Comparison of ENCODE assay signal across 22 mouse cellular contexts in genomic region chr1:193284228-193284779, GRCm38 (mm10). TPM values are rescaled to one million over a fixed set of nuclear protein-coding genes. Genes with fewer than 3 reads are reported as not detected.
DNase-seq lines count a peak whose midpoint lies in the region; ATAC-seq and TF ChIP-seq lines count a peak whose summit lies in the region.
"Had no signal": no experiment of that assay in that cellular context is flagged by ENCODE, and none has a peak within 500 bp of the region (broad histone marks: within the 10 kb centered on the region; RNA-seq: fewer than 3 reads in every experiment).

No protein-coding gene starts in this region.

- H3K9ac ChIP-seq in limb, embryonic 12.5 days (replicated peaks): no peak overlapping the region
- H3K9ac ChIP-seq in liver, postnatal 0 days (replicated peaks): no peak overlapping the region
- H3K9ac ChIP-seq: embryonic facial prominence, embryonic 13.5 days; forebrain, postnatal 0 days; kidney, embryonic 15.5 days had no signal

- TF ChIP-seq EP300 in liver, postnatal 0 days (IDR thresholded peaks at IDR 0.05; ENCODE audit: low read depth): no peak

- H3K27me3 ChIP-seq in limb, embryonic 12.5 days: no peaks in the 10 kb centered on the region
- no peaks in the 10 kb centered on the region for H3K27me3 ChIP-seq in limb, embryonic 10.5 days (ENCODE audit: low read depth, poor library complexity, severe bottlenecking)
- no peaks in the 10 kb centered on the region for H3K27me3 ChIP-seq in liver, postnatal 0 days (ENCODE audit: insufficient read depth, low read length)
- H3K27me3 ChIP-seq: embryonic facial prominence, embryonic 13.5 days; kidney, embryonic 15.5 days; megakaryocyte, embryonic 14.5 days had no signal

- H3K4me2 ChIP-seq in limb, embryonic 12.5 days: no peak overlapping the region
- 0 out of 2 replicates have a peak overlapping the region, but pooled peaks have one; percentile 27 for H3K4me2 ChIP-seq in liver, postnatal 0 days (ENCODE audit: low read depth, low read length)
- H3K4me2 ChIP-seq: embryonic facial prominence, embryonic 13.5 days; heart, embryonic 11.5 days; kidney, embryonic 15.5 days had no signal

- no peak overlapping the region for H3K4me3 ChIP-seq in limb, embryonic 12.5 days (replicated peaks)
- H3K4me3 ChIP-seq in limb, embryonic 10.5 days: no peak overlapping the region
- H3K4me3 ChIP-seq in brown adipose tissue, adult 24 weeks (ENCODE audit: insufficient read depth, low read depth, low read length): peak overlapping the region; percentile 37
- H3K4me3 ChIP-seq in liver, postnatal 0 days (ENCODE audit: low read depth, low read length): no peak overlapping the region
- H3K4me3 ChIP-seq: embryonic facial prominence, embryonic 13.5 days; kidney, embryonic 15.5 days; megakaryocyte, embryonic 14.5 days; myocyte had no signal

- DNase-seq in limb, embryonic 10.5 days (ENCODE audit: low spot score): no peak
- peak; percentile 32 for DNase-seq in brain, embryonic 14.5 days (ENCODE audit: low read depth)
- DNase-seq in liver, postnatal 0 days: no peak
- DNase-seq in urinary bladder, postnatal 25 days (ENCODE audit: low spot score): no peak
- DNase-seq: adrenal gland, postnatal 10 days; cerebellum, adult 11 months; cerebellum, postnatal 14 days; forebrain, postnatal 0 days; kidney, postnatal 4 days; lung, adult 18-20 months; lung, postnatal 14 days; retina, postnatal 1 day; right cerebral cortex, postnatal 4 days; thymus, adult 2 months had no signal

- ATAC-seq in limb, embryonic 12.5 days (ENCODE audit: insufficient number of reproducible peaks, insufficient read depth, low FRiP score, low TSS enrichment, low read depth): peak; percentile 47
- no peak for ATAC-seq in liver, postnatal 0 days
- no peak for ATAC-seq in megakaryocyte-erythroid progenitor cell, adult 5-6 weeks (replicated peaks; ENCODE audit: low FRiP score, low TSS enrichment, poor library complexity, severe bottlenecking)
- ATAC-seq: forebrain, postnatal 0 days had no signal

- no peaks in the 10 kb centered on the region for H3K4me1 ChIP-seq in limb, embryonic 12.5 days (replicated peaks)
- H3K4me1 ChIP-seq in limb, embryonic 10.5 days: no peaks in the 10 kb centered on the region
- H3K4me1 ChIP-seq in brown adipose tissue, adult 24 weeks (ENCODE audit: control insufficient read depth, insufficient read depth, insufficient read length, low read length): no peaks in the 10 kb centered on the region
- H3K4me1 ChIP-seq in liver, postnatal 0 days (ENCODE audit: insufficient read depth): peaks cover 25% of the 10 kb centered on the region
- H3K4me1 ChIP-seq: embryonic facial prominence, embryonic 13.5 days; kidney, embryonic 15.5 days had no signal

- no peaks in the 10 kb centered on the region for H3K36me3 ChIP-seq in limb, embryonic 12.5 days
- no peaks in the 10 kb centered on the region for H3K36me3 ChIP-seq in limb, embryonic 10.5 days
- no peaks in the 10 kb centered on the region for H3K36me3 ChIP-seq in liver, postnatal 0 days (replicated peaks; ENCODE audit: insufficient read depth, low read length)
- H3K36me3 ChIP-seq: embryonic facial prominence, embryonic 13.5 days; kidney, embryonic 15.5 days had no signal

- no peak for TF ChIP-seq POLR2A in brain, embryonic 14.5 days (IDR thresholded peaks at IDR 0.05; ENCODE audit: borderline replicate concordance, extremely low read depth, insufficient read depth, insufficient read length, poor library complexity, severe bottlenecking)

- H3K9me3 ChIP-seq in limb, embryonic 12.5 days: no peaks in the 10 kb centered on the region
- no peaks in the 10 kb centered on the region for H3K9me3 ChIP-seq in limb, embryonic 10.5 days (replicated peaks)
- no peaks in the 10 kb centered on the region for H3K9me3 ChIP-seq in liver, postnatal 0 days (ENCODE audit: low read length)
- H3K9me3 ChIP-seq: embryonic facial prominence, embryonic 13.5 days; kidney, embryonic 15.5 days; megakaryocyte, embryonic 14.5 days had no signal

- H3K27ac ChIP-seq in limb, embryonic 12.5 days: no peak overlapping the region
- H3K27ac ChIP-seq in limb, embryonic 10.5 days: no peak overlapping the region
- H3K27ac ChIP-seq in brown adipose tissue, adult 24 weeks (replicated peaks; ENCODE audit: low read depth, low read length): peak overlapping the region; percentile 87
- peak overlapping the region; percentile 36 for H3K27ac ChIP-seq in liver, postnatal 0 days (ENCODE audit: low read depth)
- H3K27ac ChIP-seq: embryonic facial prominence, embryonic 13.5 days; kidney, embryonic 15.5 days had no signal

- WGBS in limb, embryonic 12.5 days: 74% methylated on average over 7 of the region's 7 CpGs
- WGBS in limb, embryonic 10.5 days: 82% methylated on average over 7 of the region's 7 CpGs
- WGBS in liver, postnatal 0 days (ENCODE audit: insufficient replicate concordance): 58% methylated on average over 7 of the region's 7 CpGs

- TF ChIP-seq CTCF in brain, embryonic 14.5 days (IDR thresholded peaks at IDR 0.05; ENCODE audit: borderline replicate concordance, extremely low read depth, insufficient read depth, insufficient read length): no peak
- no peak for TF ChIP-seq CTCF in liver, postnatal 0 days (IDR thresholded peaks at IDR 0.05; ENCODE audit: low read depth)

RNA-seq across cellular contexts. Expression of gene G0s2, which starts 11.3 kb away (rescaled TPM):
- polyA plus RNA-seq in limb, embryonic 12.5 days (2016; fragmentation: Nextera tagmentation; extraction: Ambion mirVana): 10.4 and 12.8 TPM in 2 replicates
- polyA plus RNA-seq in limb, embryonic 10.5 days (2016; fragmentation: Nextera tagmentation; extraction: Ambion mirVana): 4.6 and 6.3 TPM in 2 replicates
- polyA plus RNA-seq in brain, embryonic 14.5 days (2012; rRNA removed): 7.3 and 9.8 TPM in 2 replicates
- 473 and 1,174 TPM in 2 replicates for polyA plus RNA-seq in brown adipose tissue, adult 24 weeks (2012; ENCODE audit: insufficient read depth, insufficient read length, missing spikeins)
- 269 and 386 TPM in 2 replicates for polyA plus RNA-seq in liver, postnatal 0 days (2015; fragmentation: Nextera tagmentation; extraction: Ambion mirVana)
- total RNA-seq in megakaryocyte-erythroid progenitor cell, adult 5-6 weeks (2014; fragmentation: Nextera tagmentation): 1.2 TPM in 1 of 2 replicates, not detected in the other
- not detected in 2 replicates for total RNA-seq in megakaryocyte-erythroid progenitor cell, adult 5-6 weeks (2017)

RNA-seq across cellular contexts. Expression of gene Hsd11b1, which starts 20.4 kb away (rescaled TPM):
- polyA plus RNA-seq in limb, embryonic 12.5 days (2016; fragmentation: Nextera tagmentation; extraction: Ambion mirVana): 0.28 and 0.61 TPM in 2 replicates
- not detected in 2 replicates for polyA plus RNA-seq in limb, embryonic 10.5 days (2016; fragmentation: Nextera tagmentation; extraction: Ambion mirVana)
- 0.09 and 0.37 TPM in 2 replicates for polyA plus RNA-seq in brain, embryonic 14.5 days (2012; rRNA removed)
- polyA plus RNA-seq in brown adipose tissue, adult 24 weeks (2012; ENCODE audit: insufficient read depth, insufficient read length, missing spikeins): 219 and 423 TPM in 2 replicates
- 252 and 257 TPM in 2 replicates for polyA plus RNA-seq in liver, postnatal 0 days (2015; fragmentation: Nextera tagmentation; extraction: Ambion mirVana)
- total RNA-seq in megakaryocyte-erythroid progenitor cell, adult 5-6 weeks (2014; fragmentation: Nextera tagmentation): not detected in 2 replicates
- 0.91 TPM in 1 of 2 replicates, not detected in the other for total RNA-seq in megakaryocyte-erythroid progenitor cell, adult 5-6 weeks (2017)

Comparison
In these comparisons a context has a peak if more than half of its experiments do, and no peak if none do; other contexts are left out.
1. H3K27ac ChIP-seq: peak in brown adipose tissue, adult 24 weeks (single experiment) and liver, postnatal 0 days (single experiment); none in limb, embryonic 12.5 days (single experiment) and limb, embryonic 10.5 days (single experiment).
2. RNA of gene G0s2, which starts 11.3 kb away (polyA plus RNA-seq): 473 to 1,174 TPM in brown adipose tissue, adult 24 weeks and 269 to 386 TPM in liver, postnatal 0 days; 10.4 to 12.8 TPM in limb, embryonic 12.5 days, 7.3 to 9.8 TPM in brain, embryonic 14.5 days and 4.6 to 6.3 TPM in limb, embryonic 10.5 days; every median in the first group is over 10 times any median in the second.
3. RNA of gene Hsd11b1, which starts 20.4 kb away (polyA plus RNA-seq): 252 to 257 TPM in liver, postnatal 0 days and 219 to 423 TPM in brown adipose tissue, adult 24 weeks; 0.09 to 0.37 TPM in brain, embryonic 14.5 days, 0.28 to 0.61 TPM in limb, embryonic 12.5 days and not detected in limb, embryonic 10.5 days; every median in the first group is over 100 times any median in the second.